Mouse (Mus musculus) bone marrow macrophage, adult 2 months (primary cell): Measurements from ENCODE around the gene Bbs9.

Source experiments
- CTCF ChIP-seq: IDR thresholded peaks from 2 replicates; pipeline ENCODE4 v1.5.1; 2012; ENCODE audit warnings: low read depth, mild to moderate bottlenecking, low read length, moderate library complexity
- POLR2A ChIP-seq: IDR thresholded peaks from 2 replicates; pipeline ENCODE4 v1.6.1; 2012; ENCODE audit warnings: mild to moderate bottlenecking, low read depth, low read length, borderline replicate concordance

DNA sequence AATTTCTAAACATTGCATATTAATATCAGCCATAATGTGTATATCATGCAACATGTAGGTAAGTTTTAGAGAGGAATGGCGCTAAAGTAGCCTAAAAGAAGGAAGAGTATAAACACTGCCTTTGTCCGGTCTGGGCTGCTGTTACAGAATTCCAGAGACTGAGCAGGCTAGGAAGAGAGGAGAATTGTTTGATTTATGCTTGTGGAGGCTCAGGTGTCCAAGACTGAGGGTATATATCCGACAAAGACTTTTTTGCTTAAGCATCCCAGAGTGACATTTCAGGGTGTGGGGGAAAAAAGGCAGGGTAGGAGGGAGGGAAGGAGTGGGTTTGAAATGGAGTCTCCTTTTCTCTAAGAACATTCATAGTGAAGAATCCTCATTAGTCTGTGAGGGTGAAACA is 152.4 kb downstream of the Bbs9 start:
- TF ChIP-seq CTCF (no peak), POLR2A (no peak)
